Mouse (Mus musculus): ENCODE data around the gene Reps2. TPM values are rescaled to one million over a fixed set of nuclear protein-coding genes. Genes with fewer than 3 reads are reported as not detected.

The Reps2 gene
- polyA plus RNA-seq, 1 experiment from 2014 or later, result 0.66 TPM

- H3K4me3 ChIP-seq (ENCODE audit: low read depth, low read length), result no peak overlapping the region
- no peaks in the 10 kb centered on the region for H3K36me3 ChIP-seq (ENCODE audit: control insufficient read depth, insufficient read depth, low read length)
- DNase-seq (ENCODE audit: low spot score) (no peak), ATAC-seq (replicated peaks; ENCODE audit: low FRiP score, low TSS enrichment, low read depth) (no peak)
- no peaks in the 10 kb centered on the region for H3K9me3 ChIP-seq (ENCODE audit: control insufficient read depth, low read length)
- no peak overlapping the region for H3K9ac ChIP-seq (ENCODE audit: low read length)
- H3K27ac ChIP-seq (ENCODE audit: low read depth), result no peak overlapping the region
- 38% methylated on average over 2 of the region's 2 CpGs for WGBS
- H3K4me2 ChIP-seq (ENCODE audit: low read length), result no peak overlapping the region
- peaks cover 10% of the 10 kb centered on the region for H3K27me3 ChIP-seq (replicated peaks; ENCODE audit: control insufficient read depth, insufficient read depth, low read length)
- no peaks in the 10 kb centered on the region for H3K4me1 ChIP-seq (replicated peaks; ENCODE audit: control insufficient read depth, insufficient read depth, low read length)
Measured at GRCm38 (mm10) chrX:162496485-162496884, 147.0 kb downstream of the Reps2 start.

- ATAC-seq (replicated peaks; ENCODE audit: low FRiP score, low TSS enrichment, low read depth) (no peak), DNase-seq (ENCODE audit: low spot score) (no peak)
- Histone ChIP-seq H3K9ac (ENCODE audit: low read length) (no peak overlapping the region), H3K4me2 (ENCODE audit: low read length) (no peak overlapping the region), H3K4me1 (replicated peaks; ENCODE audit: control insufficient read depth, insufficient read depth, low read length) (no peaks in the 10 kb centered on the region), H3K27ac (ENCODE audit: low read depth) (no peak overlapping the region), H3K36me3 (ENCODE audit: control insufficient read depth, insufficient read depth, low read length) (no peaks in the 10 kb centered on the region), H3K27me3 (replicated peaks; ENCODE audit: control insufficient read depth, insufficient read depth, low read length) (peaks cover 5% of the 10 kb centered on the region), H3K4me3 (ENCODE audit: low read depth, low read length) (no peak overlapping the region), H3K9me3 (ENCODE audit: control insufficient read depth, low read length) (no peaks in the 10 kb centered on the region)
- 32% methylated on average over 1 of the region's 1 CpGs for WGBS
Measured at GRCm38 (mm10) chrX:162488630-162489029, 154.8 kb downstream of the Reps2 start.

GRCm38 (mm10) chrX:162487734-162488133, 155.7 kb downstream of the Reps2 start:
- Histone ChIP-seq H3K36me3 (ENCODE audit: control insufficient read depth, insufficient read depth, low read length) (no peaks in the 10 kb centered on the region), H3K4me3 (ENCODE audit: low read depth, low read length) (no peak overlapping the region), H3K4me2 (ENCODE audit: low read length) (no peak overlapping the region), H3K9ac (ENCODE audit: low read length) (no peak overlapping the region), H3K27ac (ENCODE audit: low read depth) (no peak overlapping the region), H3K9me3 (ENCODE audit: control insufficient read depth, low read length) (no peaks in the 10 kb centered on the region), H3K4me1 (replicated peaks; ENCODE audit: control insufficient read depth, insufficient read depth, low read length) (no peaks in the 10 kb centered on the region), H3K27me3 (replicated peaks; ENCODE audit: control insufficient read depth, insufficient read depth, low read length) (peaks cover 5% of the 10 kb centered on the region)
- DNase-seq (ENCODE audit: low spot score), result no peak
- no peak for ATAC-seq (replicated peaks; ENCODE audit: low FRiP score, low TSS enrichment, low read depth)

GRCm38 (mm10) chrX:162470213-162470612, 173.2 kb downstream of the Reps2 start:
- H3K27me3 ChIP-seq (replicated peaks; ENCODE audit: control insufficient read depth, insufficient read depth, low read length), result no peaks in the 10 kb centered on the region
- H3K36me3 ChIP-seq (ENCODE audit: control insufficient read depth, insufficient read depth, low read length), result no peaks in the 10 kb centered on the region
- H3K4me3 ChIP-seq (ENCODE audit: low read depth, low read length), result no peak overlapping the region
- H3K4me2 ChIP-seq (ENCODE audit: low read length), result no peak overlapping the region
- no peak overlapping the region for H3K9ac ChIP-seq (ENCODE audit: low read length)
- 50% methylated on average over 3 of the region's 3 CpGs for whole genome bisulfite sequencing
- no peak overlapping the region for H3K27ac ChIP-seq (ENCODE audit: low read depth)
- no peaks in the 10 kb centered on the region for H3K9me3 ChIP-seq (ENCODE audit: control insufficient read depth, low read length)
- ATAC-seq (replicated peaks; ENCODE audit: low FRiP score, low TSS enrichment, low read depth), result no peak
- H3K4me1 ChIP-seq (replicated peaks; ENCODE audit: control insufficient read depth, insufficient read depth, low read length), result no peaks in the 10 kb centered on the region
- no peak for DNase-seq (ENCODE audit: low spot score)

- no peaks in the 10 kb centered on the region for H3K9me3 ChIP-seq (ENCODE audit: control insufficient read depth, low read length)
- no peak overlapping the region for H3K9ac ChIP-seq (ENCODE audit: low read length)
- no peak for ATAC-seq (replicated peaks; ENCODE audit: low FRiP score, low TSS enrichment, low read depth)
- H3K4me3 ChIP-seq (ENCODE audit: low read depth, low read length), result no peak overlapping the region
- no peaks in the 10 kb centered on the region for H3K36me3 ChIP-seq (ENCODE audit: control insufficient read depth, insufficient read depth, low read length)
- H3K27me3 ChIP-seq (replicated peaks; ENCODE audit: control insufficient read depth, insufficient read depth, low read length), result 0 out of 2 replicates have a peak, but pooled peaks cover 3% of the 10 kb centered on the region
- DNase-seq (ENCODE audit: low spot score), result no peak
- 76% methylated on average over 5 of the region's 5 CpGs for WGBS
- H3K4me1 ChIP-seq (replicated peaks; ENCODE audit: control insufficient read depth, insufficient read depth, low read length), result no peaks in the 10 kb centered on the region
- H3K27ac ChIP-seq (ENCODE audit: low read depth), result no peak overlapping the region
- H3K4me2 ChIP-seq (ENCODE audit: low read length), result no peak overlapping the region
Measured at GRCm38 (mm10) chrX:162462156-162462555, 181.3 kb downstream of the Reps2 start.

GRCm38 (mm10) chrX:162456445-162456844, 187.0 kb downstream of the Reps2 start:
- no peak for ATAC-seq (replicated peaks; ENCODE audit: low FRiP score, low TSS enrichment, low read depth)
- 0 out of 2 replicates have a peak, but pooled peaks cover 15% of the 10 kb centered on the region for H3K27me3 ChIP-seq (replicated peaks; ENCODE audit: control insufficient read depth, insufficient read depth, low read length)
- no peak overlapping the region for H3K27ac ChIP-seq (ENCODE audit: low read depth)
- H3K4me1 ChIP-seq (replicated peaks; ENCODE audit: control insufficient read depth, insufficient read depth, low read length), result no peaks in the 10 kb centered on the region
- 77% methylated on average over 1 of the region's 1 CpGs for WGBS
- no peak overlapping the region for H3K9ac ChIP-seq (ENCODE audit: low read length)
- H3K4me3 ChIP-seq (ENCODE audit: low read depth, low read length), result no peak overlapping the region
- DNase-seq (ENCODE audit: low spot score), result no peak
- no peaks in the 10 kb centered on the region for H3K9me3 ChIP-seq (ENCODE audit: control insufficient read depth, low read length)
- no peaks in the 10 kb centered on the region for H3K36me3 ChIP-seq (ENCODE audit: control insufficient read depth, insufficient read depth, low read length)
- H3K4me2 ChIP-seq (ENCODE audit: low read length), result no peak overlapping the region

DNA sequence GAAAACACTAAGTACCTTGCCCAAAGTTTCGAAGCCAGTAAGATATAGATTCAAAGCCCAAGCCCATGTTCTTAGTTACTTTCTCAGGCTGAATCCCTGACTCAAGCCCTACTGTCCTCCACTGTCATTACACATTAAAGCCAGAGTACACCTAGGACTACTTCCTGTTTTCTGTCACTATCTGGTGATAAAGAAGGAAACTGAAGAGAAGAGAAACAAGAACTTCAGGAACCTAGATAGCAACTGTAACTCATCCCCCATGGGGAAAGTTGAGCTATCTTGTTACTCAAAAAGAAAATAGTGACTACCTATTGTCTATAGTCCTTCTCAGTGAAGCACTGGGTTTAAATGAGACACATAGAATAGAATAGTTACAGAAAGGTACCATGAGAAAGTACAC, 188.1 kb downstream of the Reps2 start:
- H3K9ac ChIP-seq (ENCODE audit: low read length), result no peak overlapping the region
- H3K27ac ChIP-seq (ENCODE audit: low read depth), result no peak overlapping the region
- H3K36me3 ChIP-seq (ENCODE audit: control insufficient read depth, insufficient read depth, low read length), result no peaks in the 10 kb centered on the region
- WGBS, result 81% methylated on average over 1 of the region's 1 CpGs
- ATAC-seq (replicated peaks; ENCODE audit: low FRiP score, low TSS enrichment, low read depth) (no peak), DNase-seq (ENCODE audit: low spot score) (no peak)
- no peaks in the 10 kb centered on the region for H3K9me3 ChIP-seq (ENCODE audit: control insufficient read depth, low read length)
- H3K4me1 ChIP-seq (replicated peaks; ENCODE audit: control insufficient read depth, insufficient read depth, low read length), result no peaks in the 10 kb centered on the region
- H3K4me2 ChIP-seq (ENCODE audit: low read length), result no peak overlapping the region
- no peak overlapping the region for H3K4me3 ChIP-seq (ENCODE audit: low read depth, low read length)
- H3K27me3 ChIP-seq (replicated peaks; ENCODE audit: control insufficient read depth, insufficient read depth, low read length), result 0 out of 2 replicates have a peak, but pooled peaks cover 15% of the 10 kb centered on the region

- ATAC-seq (replicated peaks; ENCODE audit: low FRiP score, low TSS enrichment, low read depth) (no peak), DNase-seq (ENCODE audit: low spot score) (no peak)
- Histone ChIP-seq H3K4me2 (ENCODE audit: low read length) (no peak overlapping the region), H3K27me3 (replicated peaks; ENCODE audit: control insufficient read depth, insufficient read depth, low read length) (0 out of 2 replicates have a peak, but pooled peaks cover 15% of the 10 kb centered on the region), H3K4me3 (ENCODE audit: low read depth, low read length) (no peak overlapping the region), H3K9ac (ENCODE audit: low read length) (no peak overlapping the region), H3K9me3 (ENCODE audit: control insufficient read depth, low read length) (no peaks in the 10 kb centered on the region), H3K4me1 (replicated peaks; ENCODE audit: control insufficient read depth, insufficient read depth, low read length) (no peaks in the 10 kb centered on the region), H3K36me3 (ENCODE audit: control insufficient read depth, insufficient read depth, low read length) (no peaks in the 10 kb centered on the region), H3K27ac (ENCODE audit: low read depth) (no peak overlapping the region)
- 55% methylated on average over 7 of the region's 7 CpGs for WGBS
Measured at GRCm38 (mm10) chrX:162453821-162454402, 189.5 kb downstream of the Reps2 start.

DNA sequence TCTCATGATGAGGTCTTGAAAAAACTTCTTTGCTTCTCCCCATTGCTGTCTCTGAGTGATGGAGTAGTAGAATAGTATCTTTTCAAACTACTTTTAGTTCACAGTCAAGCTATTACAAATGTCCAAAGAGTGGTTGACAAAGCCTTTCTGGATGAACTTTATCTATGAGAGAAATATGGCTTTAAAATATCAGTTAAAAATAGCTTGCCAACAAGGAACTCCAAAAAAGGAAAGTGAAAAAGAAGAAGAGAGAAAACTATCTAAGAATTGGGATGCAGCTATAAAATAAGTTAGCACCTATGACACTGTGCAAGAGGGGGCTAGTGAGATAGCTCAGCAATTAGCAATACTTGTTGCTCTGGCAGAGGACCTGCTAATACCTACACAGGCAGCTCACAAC, 190.8 kb downstream of the Reps2 start:
- H3K27ac ChIP-seq (ENCODE audit: low read depth), result no peak overlapping the region
- no peaks in the 10 kb centered on the region for H3K4me1 ChIP-seq (replicated peaks; ENCODE audit: control insufficient read depth, insufficient read depth, low read length)
- no peak overlapping the region for H3K9ac ChIP-seq (ENCODE audit: low read length)
- ATAC-seq (replicated peaks; ENCODE audit: low FRiP score, low TSS enrichment, low read depth) (no peak), DNase-seq (ENCODE audit: low spot score) (no peak)
- no peaks in the 10 kb centered on the region for H3K36me3 ChIP-seq (ENCODE audit: control insufficient read depth, insufficient read depth, low read length)
- no peaks in the 10 kb centered on the region for H3K9me3 ChIP-seq (ENCODE audit: control insufficient read depth, low read length)
- peaks cover 15% of the 10 kb centered on the region; the same call in 1 of the 2 replicates for H3K27me3 ChIP-seq (replicated peaks; ENCODE audit: control insufficient read depth, insufficient read depth, low read length)
- H3K4me3 ChIP-seq (ENCODE audit: low read depth, low read length), result no peak overlapping the region
- no peak overlapping the region for H3K4me2 ChIP-seq (ENCODE audit: low read length)
